Comparison of ENCODE assay signal across 15 mouse cellular contexts in genomic region chr9:76407549-76407948, GRCm38 (mm10).
"Had no signal": no experiment of that assay in that cellular context is flagged by ENCODE, and none has a peak within 500 bp of the region (broad histone marks: within the 10 kb centered on the region; RNA-seq: fewer than 3 reads in every experiment).

No protein-coding gene starts in this region.

- H3K36me3 ChIP-seq: neural tube, embryonic 15.5 days; stomach, embryonic 15.5 days had no signal

- H3K27me3 ChIP-seq: neural tube, embryonic 15.5 days; stomach, embryonic 15.5 days had no signal

- H3K27ac ChIP-seq: neural tube, embryonic 15.5 days; stomach, embryonic 15.5 days; stomach, postnatal 0 days had no signal

- H3K4me3 ChIP-seq: neural tube, embryonic 15.5 days; stomach, embryonic 15.5 days had no signal

- DNase-seq: retina, postnatal 1 day; right cerebral cortex, adult 18-20 months; right cerebral cortex, postnatal 14 days; right cerebral cortex, postnatal 25 days; right cerebral cortex, postnatal 4 days; spleen, adult 18-20 months; thymus, adult 18-20 months; thymus, adult 2 months; thymus, postnatal 14 days; thymus, postnatal 25 days; thymus, postnatal 36 days; thymus, postnatal 4 days had no signal

- H3K4me1 ChIP-seq: neural tube, embryonic 15.5 days; stomach, embryonic 15.5 days had no signal

- H3K9me3 ChIP-seq: neural tube, embryonic 15.5 days; stomach, embryonic 15.5 days had no signal
